Mouse (Mus musculus) midbrain, embryonic 10.5 days (tissue): ENCODE measurements around the gene Rbms3. TPM values are rescaled to one million over a fixed set of nuclear protein-coding genes. Genes with fewer than 3 reads are reported as not detected.

Experiments used
- DNase-seq: peaks from one replicate; pipeline ENCODE4 v3.0.0-alpha.2; 2017; ENCODE audit warnings: low spot score
- H3K27ac ChIP-seq: fragments of 300-500 bp; sonication (generic); replicated peaks from 2 replicates; pipeline ENCODE4 v1.5.1; 2016; ENCODE audit warnings: mild to moderate bottlenecking
- H3K27me3 ChIP-seq: fragments of 300-500 bp; sonication (generic); 2 replicates; pipeline ENCODE4 v1.6.1; 2016; ENCODE audit warnings: low read depth, mild to moderate bottlenecking; ENCODE audit not compliant: poor library complexity, severe bottlenecking
- H3K36me3 ChIP-seq: fragments of 300-500 bp; sonication (generic); 2 replicates; pipeline ENCODE4 v1.6.1; 2016; ENCODE audit warnings: mild to moderate bottlenecking, moderate library complexity
- H3K4me1 ChIP-seq: fragments of 300-500 bp; sonication (generic); 2 replicates; pipeline ENCODE4 v1.6.1; 2016
- H3K4me3 ChIP-seq: fragments of 300-500 bp; sonication (generic); 2 replicates; pipeline ENCODE4 v1.5.1; 2016; ENCODE audit warnings: mild to moderate bottlenecking, moderate library complexity
- H3K9me3 ChIP-seq: fragments of 300-500 bp; sonication (generic); replicated peaks from 2 replicates; pipeline ENCODE4 v1.6.1; 2016; ENCODE audit warnings: mild to moderate bottlenecking
- WGBS: fragments of 180-500 bp; shearing (Covaris S2); methylation state at CpG from one replicate; pipeline ENCODE4 v1.1.7; 2016; 5-methylcytosine and 5-hydroxymethylcytosine counted together
- polyA plus RNA-seq: library from polyadenylated mRNA; unstranded; fragments of >200 nt; fragmentation: Nextera tagmentation; extraction: Ambion mirVana; gene quantifications from 2 replicates; pipeline ENCODE4 v1.2.1, GENCODE M21; 2016

The Rbms3 gene
- polyA plus RNA-seq, 1 experiment from 2014 or later, result 11.4 TPM

DNA sequence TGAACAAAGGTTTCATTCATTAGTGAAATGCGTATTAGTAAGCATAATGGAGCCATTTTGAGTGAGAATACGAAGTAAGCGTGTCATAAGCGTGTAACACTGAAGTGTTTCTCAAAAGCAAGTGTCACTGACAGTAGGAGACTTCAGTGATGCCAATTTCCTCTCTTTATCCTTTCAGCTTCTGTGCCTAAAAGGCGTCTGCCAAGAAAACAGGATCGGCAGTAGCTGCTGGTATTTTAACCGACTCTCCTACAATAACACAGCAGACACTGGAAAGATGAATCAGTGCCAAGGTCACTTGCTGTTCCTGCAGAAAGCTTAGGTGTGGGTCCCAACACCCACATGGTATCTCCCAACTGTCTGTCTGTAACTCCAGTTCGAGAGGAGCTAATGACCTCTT lies 985.1 kb downstream of the Rbms3 start:
- 88% methylated on average over 8 of the region's 8 CpGs for WGBS
- Histone ChIP-seq H3K4me3 (no peak overlapping the region), H3K27me3 (no peaks in the 10 kb centered on the region), H3K36me3 (no peaks in the 10 kb centered on the region), H3K4me1 (peaks cover 13% of the 10 kb centered on the region), H3K9me3 (0 out of 2 replicates have a peak, but pooled peaks cover 3% of the 10 kb centered on the region), H3K27ac (no peak overlapping the region)
- DNase-seq, result no peak

DNA sequence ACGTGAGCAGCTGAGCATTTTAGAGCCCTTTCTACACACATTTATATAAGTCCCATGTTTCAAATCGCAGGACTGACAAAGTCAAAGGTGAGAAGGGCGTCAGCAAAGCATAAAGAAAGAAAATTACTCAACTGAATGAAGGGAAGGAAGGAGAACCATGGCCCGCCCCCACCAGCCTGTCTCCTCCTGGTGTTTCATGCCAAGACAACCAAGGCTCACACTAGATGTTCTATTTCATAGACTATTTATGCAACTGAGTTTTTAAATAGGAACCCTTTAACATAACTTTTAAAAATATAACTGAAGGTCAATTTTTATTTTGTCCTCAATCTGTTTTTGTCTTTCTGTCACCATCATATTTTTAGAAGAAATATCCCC lies 989.4 kb downstream of the Rbms3 start:
- H3K27me3 ChIP-seq, result no peaks in the 10 kb centered on the region
- no peak overlapping the region for H3K4me3 ChIP-seq
- H3K36me3 ChIP-seq, result no peaks in the 10 kb centered on the region
- no peak overlapping the region; the same call in 1 of the 2 replicates for H3K27ac ChIP-seq
- 77% methylated on average over 4 of the region's 4 CpGs for WGBS
- H3K4me1 ChIP-seq, result peaks cover 8% of the 10 kb centered on the region
- DNase-seq, result no peak
- 0 out of 2 replicates have a peak, but pooled peaks cover 3% of the 10 kb centered on the region for H3K9me3 ChIP-seq

DNA sequence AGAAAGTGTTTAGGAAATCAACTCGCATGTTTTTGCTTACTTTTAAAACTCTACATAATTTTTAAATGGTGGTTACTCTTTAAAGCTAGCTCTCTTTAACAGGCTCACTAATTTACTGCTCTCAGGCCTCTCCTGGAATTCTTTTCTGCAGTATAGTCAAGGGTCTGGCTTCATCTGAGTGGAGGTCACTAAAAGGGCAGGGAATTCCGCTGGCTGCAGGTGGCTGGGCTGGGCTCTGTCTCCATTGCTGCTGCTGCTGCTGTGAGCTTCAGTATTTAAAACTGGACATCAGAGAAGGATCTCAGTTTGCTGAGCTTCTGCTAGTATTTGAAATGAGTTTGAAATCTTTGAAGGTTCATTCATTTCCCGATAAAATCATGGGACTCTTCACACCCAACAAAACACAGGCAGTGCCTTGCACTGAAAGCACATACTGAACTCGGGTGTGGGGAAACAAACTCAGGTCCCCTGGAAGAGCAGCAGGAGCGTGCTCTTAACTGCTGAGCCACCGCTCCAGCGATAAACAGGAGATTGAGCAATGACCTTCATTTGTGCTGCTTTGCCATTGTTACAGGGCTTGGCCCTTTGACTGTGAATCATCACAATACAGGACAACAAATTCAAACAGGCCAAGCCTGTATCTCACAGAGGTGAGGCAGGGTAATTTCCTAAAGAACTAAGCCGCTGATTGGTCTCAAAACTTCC lies 990.0 kb downstream of the Rbms3 start:
- Histone ChIP-seq H3K4me1 (peaks cover 8% of the 10 kb centered on the region), H3K27ac (peak overlapping the region; percentile 39; the same call in 1 of the 2 replicates), H3K27me3 (no peaks in the 10 kb centered on the region), H3K9me3 (0 out of 2 replicates have a peak, but pooled peaks cover 3% of the 10 kb centered on the region), H3K4me3 (no peak overlapping the region), H3K36me3 (no peaks in the 10 kb centered on the region)
- 66% methylated on average over 8 of the region's 8 CpGs for WGBS
- no peak for DNase-seq

DNA sequence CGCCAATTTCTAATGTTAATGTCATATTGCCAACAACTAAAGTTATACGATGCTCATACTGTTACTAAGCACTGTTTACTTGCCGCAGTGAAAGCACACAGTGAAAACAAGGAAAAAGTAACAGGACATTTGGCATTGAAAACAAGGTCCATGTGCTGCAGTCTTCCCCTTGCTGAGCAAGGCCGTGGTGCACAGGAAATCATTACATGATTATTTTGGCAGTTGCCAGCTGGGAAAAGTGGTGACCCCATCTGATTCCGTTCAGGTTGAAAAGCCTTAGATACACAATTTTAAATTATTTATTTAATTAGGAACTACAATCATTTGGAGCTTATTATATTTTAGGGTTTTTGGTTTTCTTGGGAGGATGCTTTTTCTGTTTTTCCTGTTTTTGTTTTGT lies 995.9 kb downstream of the Rbms3 start:
- Histone ChIP-seq H3K4me3 (no peak overlapping the region), H3K27me3 (no peaks in the 10 kb centered on the region), H3K9me3 (peaks cover 6% of the 10 kb centered on the region), H3K27ac (no peak overlapping the region), H3K36me3 (no peaks in the 10 kb centered on the region), H3K4me1 (no peaks in the 10 kb centered on the region)
- WGBS, result 79% methylated on average over 5 of the region's 5 CpGs
- DNase-seq, result no peak

DNA sequence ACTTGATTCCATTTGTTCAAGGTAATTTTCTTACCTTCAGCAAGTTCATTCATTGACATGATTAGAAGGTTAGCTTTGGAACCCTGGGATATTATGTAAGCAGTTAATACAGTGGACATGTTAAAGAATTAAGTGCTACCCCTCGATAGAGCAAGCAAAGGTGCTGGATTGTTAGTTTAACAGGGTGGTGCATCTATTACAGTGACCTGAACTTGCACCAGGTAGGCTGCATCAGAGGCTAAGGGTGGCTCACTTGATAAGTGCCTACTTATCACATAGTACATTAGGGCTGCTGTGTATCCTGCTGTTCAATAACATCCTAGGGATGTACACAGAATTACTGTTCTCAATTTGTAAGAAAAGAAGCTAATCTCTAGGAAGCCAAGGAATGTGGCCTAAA lies 996.6 kb downstream of the Rbms3 start:
- no peaks in the 10 kb centered on the region for H3K36me3 ChIP-seq
- no peaks in the 10 kb centered on the region for H3K27me3 ChIP-seq
- WGBS, result 93% methylated on average over 1 of the region's 1 CpGs
- no peak for DNase-seq
- no peak overlapping the region for H3K27ac ChIP-seq
- peaks cover 6% of the 10 kb centered on the region for H3K9me3 ChIP-seq
- no peak overlapping the region for H3K4me3 ChIP-seq
- H3K4me1 ChIP-seq, result no peaks in the 10 kb centered on the region

DNA sequence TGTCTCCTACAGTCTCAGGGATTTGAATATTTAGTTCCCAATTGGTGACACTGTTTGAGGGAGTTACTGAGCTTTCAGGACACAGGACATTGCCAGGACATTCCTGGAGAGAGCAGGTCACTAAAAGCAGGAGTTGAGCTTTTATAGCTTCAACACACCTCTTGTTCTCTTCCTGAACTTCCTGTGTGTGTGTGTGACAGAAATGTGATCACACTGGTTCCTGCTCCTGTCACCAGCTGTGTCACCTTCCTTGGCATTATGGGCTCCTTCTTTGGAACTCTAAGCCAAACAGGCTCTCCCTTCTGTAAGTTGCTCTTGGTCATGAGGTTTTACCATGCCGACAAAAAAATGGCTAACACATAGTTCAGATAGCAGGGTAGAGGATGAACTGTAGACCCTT lies 997.9 kb downstream of the Rbms3 start:
- no peak overlapping the region for H3K4me3 ChIP-seq
- H3K4me1 ChIP-seq, result no peaks in the 10 kb centered on the region
- DNase-seq, result no peak
- H3K27ac ChIP-seq, result no peak overlapping the region
- H3K27me3 ChIP-seq, result no peaks in the 10 kb centered on the region
- peaks cover 6% of the 10 kb centered on the region for H3K9me3 ChIP-seq
- 83% methylated on average over 1 of the region's 1 CpGs for WGBS
- no peaks in the 10 kb centered on the region for H3K36me3 ChIP-seq

DNA sequence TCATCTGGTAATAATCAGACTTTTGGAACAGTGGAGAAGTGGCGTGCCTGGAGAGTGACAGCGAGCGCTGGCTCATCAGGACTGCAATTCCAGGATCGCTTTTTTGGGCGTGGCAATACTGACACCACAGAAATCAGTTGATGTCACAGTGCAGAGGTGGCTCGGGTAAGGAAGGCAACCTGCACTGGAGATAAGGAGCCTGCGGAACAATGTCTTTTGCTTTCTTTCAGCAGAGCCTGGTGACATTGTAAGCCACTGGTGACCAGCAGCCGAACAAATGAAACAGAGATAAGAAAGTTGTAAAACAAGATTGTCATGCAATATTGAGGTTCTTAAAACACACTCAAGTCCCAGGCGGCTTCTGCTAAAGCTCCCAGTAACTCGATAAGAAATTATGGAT lies 998.9 kb downstream of the Rbms3 start:
- Histone ChIP-seq H3K4me1 (no peaks in the 10 kb centered on the region), H3K36me3 (no peaks in the 10 kb centered on the region), H3K27me3 (no peaks in the 10 kb centered on the region), H3K27ac (no peak overlapping the region), H3K9me3 (peaks cover 6% of the 10 kb centered on the region), H3K4me3 (no peak overlapping the region)
- DNase-seq, result no peak
- 90% methylated on average over 10 of the region's 10 CpGs for WGBS

DNA sequence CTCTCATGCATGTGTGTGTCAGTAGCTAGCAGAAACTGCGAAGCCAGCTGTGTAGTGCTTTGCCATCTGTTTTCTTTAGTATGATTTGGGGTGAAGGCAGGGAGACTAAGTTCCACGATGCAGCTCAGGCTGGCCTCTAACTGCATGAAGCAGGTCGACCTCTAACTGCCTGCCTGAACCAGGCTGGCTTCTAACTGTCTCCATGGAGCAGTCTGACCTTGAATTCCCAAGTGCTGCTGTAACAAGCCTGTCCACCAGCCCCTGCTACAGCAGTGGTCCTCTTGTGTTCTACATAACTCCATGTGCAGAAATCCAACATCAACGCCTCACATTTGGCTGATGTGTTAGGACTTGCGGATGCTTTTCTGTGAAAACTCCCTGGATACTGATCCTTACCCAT lies 1009.3 kb downstream of the Rbms3 start:
- WGBS, result 90% methylated on average over 5 of the region's 5 CpGs
- Histone ChIP-seq H3K4me1 (peaks cover 8% of the 10 kb centered on the region; the same call in 1 of the 2 replicates), H3K27me3 (no peaks in the 10 kb centered on the region), H3K36me3 (no peaks in the 10 kb centered on the region), H3K27ac (no peak overlapping the region), H3K4me3 (no peak overlapping the region), H3K9me3 (no peaks in the 10 kb centered on the region)
- DNase-seq, result no peak

DNA sequence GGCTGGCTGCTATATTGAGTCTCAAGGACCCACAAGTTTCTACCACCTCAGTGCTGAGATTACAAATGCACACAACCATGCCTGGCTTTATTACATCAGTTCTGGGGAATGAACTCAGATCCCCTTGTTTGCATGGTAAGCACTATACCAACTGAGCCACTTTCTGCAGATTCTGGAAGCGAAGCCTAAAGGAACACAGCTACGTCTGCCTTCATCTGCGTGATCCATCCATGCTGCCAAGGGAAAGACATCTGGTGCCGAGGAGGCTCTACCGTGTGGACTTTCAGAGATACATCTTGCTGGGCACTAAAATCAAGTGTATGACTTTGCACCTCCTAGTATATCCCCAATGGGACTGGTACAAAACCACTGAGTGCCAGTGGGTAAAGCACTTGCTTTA lies 1010.8 kb downstream of the Rbms3 start:
- Histone ChIP-seq H3K27me3 (no peaks in the 10 kb centered on the region), H3K4me1 (peaks cover 8% of the 10 kb centered on the region; the same call in 1 of the 2 replicates), H3K4me3 (no peak overlapping the region), H3K9me3 (no peaks in the 10 kb centered on the region), H3K36me3 (no peaks in the 10 kb centered on the region), H3K27ac (no peak overlapping the region)
- DNase-seq, result no peak
- 96% methylated on average over 5 of the region's 5 CpGs for whole genome bisulfite sequencing

DNA sequence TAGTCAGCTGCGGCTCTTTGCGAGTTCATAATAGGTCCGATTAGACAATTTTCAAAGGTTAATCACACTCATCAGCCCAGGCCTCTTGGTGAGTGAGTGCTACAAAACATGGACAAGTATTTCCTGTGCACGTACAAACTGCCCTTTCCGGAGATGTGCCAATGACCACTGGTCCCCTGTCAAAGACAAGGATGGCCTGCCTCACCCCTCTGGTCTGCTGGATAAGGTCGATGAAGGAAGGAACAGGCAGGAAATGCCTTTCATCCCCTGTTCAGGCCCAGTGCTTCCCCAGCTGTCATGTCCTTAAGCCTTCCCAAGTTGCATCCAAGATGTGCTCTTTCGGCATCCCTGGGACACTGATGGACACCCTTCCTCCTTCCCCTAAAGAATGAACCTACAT lies 1016.4 kb downstream of the Rbms3 start:
- Histone ChIP-seq H3K27me3 (no peaks in the 10 kb centered on the region), H3K9me3 (no peaks in the 10 kb centered on the region), H3K27ac (no peak overlapping the region), H3K4me1 (no peaks in the 10 kb centered on the region), H3K4me3 (no peak overlapping the region), H3K36me3 (no peaks in the 10 kb centered on the region)
- 93% methylated on average over 7 of the region's 7 CpGs for WGBS
- no peak for DNase-seq

DNA sequence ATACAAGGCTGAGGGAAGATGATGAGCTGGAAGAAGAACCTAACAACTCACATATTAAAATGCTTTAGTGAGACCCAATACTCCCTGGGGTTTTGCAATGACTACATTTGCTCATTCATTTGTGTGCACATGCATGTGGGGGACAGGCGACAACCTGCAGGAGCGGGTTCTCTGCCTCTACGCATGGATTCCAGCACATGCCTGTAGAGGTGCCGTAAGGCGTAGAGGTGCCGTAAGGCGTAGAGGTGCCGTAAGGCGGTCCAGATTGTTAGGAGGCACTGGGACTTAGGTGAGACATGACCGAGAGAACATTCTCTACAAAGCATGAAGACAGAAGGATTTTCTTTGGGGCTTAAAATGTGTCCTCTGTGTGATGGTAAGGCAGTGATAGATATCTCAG lies 1033.7 kb downstream of the Rbms3 start:
- 98% methylated on average over 10 of the region's 10 CpGs for WGBS

DNA sequence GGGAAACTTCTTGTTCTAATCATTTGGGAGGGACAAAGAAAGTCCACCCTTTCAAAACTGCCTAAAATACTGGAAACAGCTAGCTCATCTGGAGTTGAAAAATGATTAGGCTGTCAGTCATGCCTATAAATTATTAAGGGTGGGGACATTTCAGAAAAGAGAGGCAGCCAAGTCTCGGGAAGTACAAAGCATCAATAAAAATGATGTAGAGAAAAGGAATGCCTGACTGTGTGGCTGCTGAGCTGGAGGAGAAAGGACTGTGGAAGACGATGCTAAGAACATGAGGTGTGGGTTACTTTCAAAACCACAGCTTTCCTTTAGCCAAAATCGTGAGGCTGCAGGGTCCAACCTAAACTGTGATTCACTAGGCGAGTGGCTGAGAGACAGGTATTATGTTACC lies 1037.2 kb downstream of the Rbms3 start:
- Histone ChIP-seq H3K36me3 (no peaks in the 10 kb centered on the region), H3K27me3 (no peaks in the 10 kb centered on the region), H3K27ac (no peak overlapping the region), H3K9me3 (0 out of 2 replicates have a peak, but pooled peaks cover 6% of the 10 kb centered on the region), H3K4me3 (no peak overlapping the region), H3K4me1 (no peaks in the 10 kb centered on the region)
- no peak for DNase-seq
- WGBS, result 90% methylated on average over 4 of the region's 4 CpGs

More for the DNA sequence above, 1033.7 kb downstream of the Rbms3 start:
- H3K27ac ChIP-seq, result no peak overlapping the region
- no peaks in the 10 kb centered on the region for H3K36me3 ChIP-seq
- no peaks in the 10 kb centered on the region for H3K9me3 ChIP-seq
- no peak for DNase-seq
- no peaks in the 10 kb centered on the region for H3K4me1 ChIP-seq
- H3K4me3 ChIP-seq, result no peak overlapping the region
- no peaks in the 10 kb centered on the region for H3K27me3 ChIP-seq

DNA sequence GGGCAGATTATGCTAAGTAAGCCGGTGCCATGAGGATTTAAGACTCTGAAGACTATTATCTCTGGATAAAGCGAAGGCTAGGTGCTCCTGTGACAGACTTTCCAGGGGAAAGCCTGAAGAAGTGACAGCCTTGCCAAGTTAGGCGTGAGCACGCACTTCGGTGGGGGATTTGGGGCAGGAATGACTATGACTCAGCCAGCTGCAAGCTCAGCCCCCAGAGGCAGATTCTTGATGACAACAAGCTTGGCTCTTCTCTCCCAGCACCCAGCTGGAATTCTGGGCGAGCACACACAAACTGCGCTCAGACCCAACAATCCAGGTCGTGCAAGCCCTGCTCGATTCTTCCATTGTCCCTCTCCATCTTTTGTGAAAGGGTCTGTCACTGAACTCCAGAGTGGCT lies 1038.6 kb downstream of the Rbms3 start:
- Histone ChIP-seq H3K36me3 (no peaks in the 10 kb centered on the region), H3K27me3 (no peaks in the 10 kb centered on the region), H3K9me3 (0 out of 2 replicates have a peak, but pooled peaks cover 6% of the 10 kb centered on the region), H3K4me3 (no peak overlapping the region), H3K27ac (0 out of 2 replicates have a peak overlapping the region, but pooled peaks have one; percentile 17), H3K4me1 (no peaks in the 10 kb centered on the region)
- DNase-seq, result no peak
- WGBS, result 86% methylated on average over 9 of the region's 9 CpGs
